Comparison of ENCODE assay signal across 9 mouse cellular contexts in genomic region chr2:83759216-83759648, GRCm38 (mm10). TPM values are rescaled to one million over a fixed set of nuclear protein-coding genes. Genes with fewer than 3 reads are reported as not detected.
A peak's percentile ranks its signal among the peaks of the same experiment; 100 is the strongest.
DNase-seq lines count a peak whose midpoint lies in the region; ATAC-seq lines count a peak whose summit lies in the region.
"Had no signal": no experiment of that assay in that cellular context is flagged by ENCODE, and none has a peak within 500 bp of the region (broad histone marks: within the 10 kb centered on the region; RNA-seq: fewer than 3 reads in every experiment).

No protein-coding gene starts in this region.

- H3K9me3 ChIP-seq in hindbrain, embryonic 16.5 days (ENCODE audit: control insufficient read depth, low read length), result no peaks in the 10 kb centered on the region
- H3K9me3 ChIP-seq in midbrain, embryonic 14.5 days (ENCODE audit: control insufficient read depth, low read length), result no peaks in the 10 kb centered on the region
- H3K9me3 ChIP-seq: stomach, embryonic 15.5 days had no signal

- H3K27ac ChIP-seq in hindbrain, embryonic 16.5 days (ENCODE audit: low read depth, low read length), result peak overlapping the region; percentile 55
- peak overlapping the region; percentile 10; the same call in 1 of the 2 replicates for H3K27ac ChIP-seq in midbrain, embryonic 14.5 days (replicated peaks; ENCODE audit: low read depth, low read length)

- peak overlapping the region; percentile 42; the same call in 1 of the 2 replicates for H3K9ac ChIP-seq in hindbrain, embryonic 16.5 days (ENCODE audit: low read depth, low read length)
- no peak overlapping the region for H3K9ac ChIP-seq in midbrain, embryonic 14.5 days (replicated peaks; ENCODE audit: low read length)
- H3K9ac ChIP-seq: stomach, embryonic 15.5 days had no signal

- H3K27me3 ChIP-seq in hindbrain, embryonic 16.5 days (replicated peaks; ENCODE audit: control insufficient read depth, insufficient read depth, low read length), result no peaks in the 10 kb centered on the region
- H3K27me3 ChIP-seq in midbrain, embryonic 14.5 days (ENCODE audit: control insufficient read depth, insufficient read depth, low read length), result no peaks in the 10 kb centered on the region
- H3K27me3 ChIP-seq: stomach, embryonic 15.5 days had no signal

- peaks cover 8% of the 10 kb centered on the region for H3K4me1 ChIP-seq in hindbrain, embryonic 16.5 days (ENCODE audit: control insufficient read depth, insufficient read depth, low read depth, low read length)
- 0 out of 2 replicates have a peak, but pooled peaks cover 3% of the 10 kb centered on the region for H3K4me1 ChIP-seq in midbrain, embryonic 14.5 days (ENCODE audit: control insufficient read depth, insufficient read depth, low read length)

- DNase-seq in brain, adult 2 months (ENCODE audit: low read depth, low spot score), result peak; percentile 53
- DNase-seq in embryo, embryonic 10.5 days (ENCODE audit: low spot score), result peak; percentile 72
- DNase-seq in midbrain, embryonic 14.5 days, result peak; percentile 44
- DNase-seq in testis, postnatal 10 days (ENCODE audit: low spot score), result no peak
- DNase-seq in adrenal gland, postnatal 10 days, result no peak
- no peak for DNase-seq in ovary, postnatal 36 days (ENCODE audit: low spot score)

- peak overlapping the region; percentile 26 for H3K4me3 ChIP-seq in hindbrain, embryonic 16.5 days (ENCODE audit: low read length)
- no peak overlapping the region for H3K4me3 ChIP-seq in midbrain, embryonic 14.5 days (replicated peaks; ENCODE audit: low read depth, low read length)
- H3K4me3 ChIP-seq: stomach, embryonic 15.5 days had no signal

- no peaks in the 10 kb centered on the region for H3K36me3 ChIP-seq in hindbrain, embryonic 16.5 days (ENCODE audit: control insufficient read depth, insufficient read depth, low read length)
- no peaks in the 10 kb centered on the region for H3K36me3 ChIP-seq in midbrain, embryonic 14.5 days (ENCODE audit: control insufficient read depth, insufficient read depth, low read length)
- H3K36me3 ChIP-seq: stomach, embryonic 15.5 days had no signal

- WGBS in hindbrain, embryonic 16.5 days, result 14% methylated on average over 11 of the region's 11 CpGs
- 19% methylated on average over 11 of the region's 11 CpGs for WGBS in midbrain, embryonic 14.5 days

- peak; percentile 80 for ATAC-seq in hindbrain, embryonic 16.5 days
- ATAC-seq in midbrain, embryonic 14.5 days (ENCODE audit: low FRiP score, low TSS enrichment), result peak; percentile 50; the same call in 1 of the 2 replicates
- no peak; the same call in 1 of the 2 replicates for ATAC-seq in frontal cortex, adult (ENCODE audit: low TSS enrichment)

- peak overlapping the region; percentile 59 for H3K4me2 ChIP-seq in hindbrain, embryonic 16.5 days (ENCODE audit: low read length)
- H3K4me2 ChIP-seq in midbrain, embryonic 14.5 days (ENCODE audit: low read length), result peak overlapping the region; percentile 33
- H3K4me2 ChIP-seq: stomach, embryonic 15.5 days had no signal

RNA-seq across cellular contexts. Expression of gene Itgav, which starts 35.0 kb away (rescaled TPM):
- 17.1 and 24.7 TPM in 2 replicates for polyA plus RNA-seq in hindbrain, embryonic 16.5 days (2015; fragmentation: Nextera tagmentation; extraction: Ambion mirVana)
- 21.8 and 27.5 TPM in 2 replicates for polyA plus RNA-seq in midbrain, embryonic 14.5 days (2014; fragmentation: Nextera tagmentation; extraction: Ambion mirVana)
- 10 to 100 TPM; 72.8 to 77.2 TPM for total RNA-seq in adrenal gland, postnatal 10 days (2021)

RNA-seq across cellular contexts. Expression of gene Fam171b, which starts 53.2 kb away (rescaled TPM):
- polyA plus RNA-seq in hindbrain, embryonic 16.5 days (2015; fragmentation: Nextera tagmentation; extraction: Ambion mirVana), result 77.1 and 80.4 TPM in 2 replicates
- polyA plus RNA-seq in midbrain, embryonic 14.5 days (2014; fragmentation: Nextera tagmentation; extraction: Ambion mirVana), result 73.5 and 91.0 TPM in 2 replicates
- 1 to 10 TPM; 4.0 to 5.8 TPM for total RNA-seq in adrenal gland, postnatal 10 days (2021)

Comparison
In these comparisons a context has a peak if more than half of its experiments do, and no peak if none do; other contexts are left out.
1. DNase-seq: peak in brain, adult 2 months (single experiment), embryo, embryonic 10.5 days (single experiment) and midbrain, embryonic 14.5 days (single experiment); none in testis, postnatal 10 days (single experiment), adrenal gland, postnatal 10 days (single experiment) and ovary, postnatal 36 days (single experiment).